Mouse (Mus musculus): ENCODE measurements around the gene Ypel3.

DNA sequence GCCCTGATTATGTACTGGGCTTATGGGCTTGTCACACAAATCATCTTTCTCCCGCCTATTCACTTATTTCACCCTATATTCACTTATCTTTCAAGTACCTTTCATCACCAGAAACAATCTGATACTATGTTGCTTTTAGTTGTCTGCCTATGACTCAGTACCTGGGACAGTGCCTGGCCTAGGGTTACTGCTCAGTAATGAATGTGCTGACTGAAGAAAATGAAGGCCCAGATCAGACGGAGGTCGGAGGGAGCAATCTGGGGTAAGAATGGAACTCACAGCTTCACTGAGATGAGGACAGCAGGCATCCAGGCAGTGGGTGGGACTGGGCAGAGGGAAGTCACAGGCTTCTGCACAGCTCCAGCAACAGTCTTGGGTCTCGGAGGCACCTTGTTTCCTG, 30.6 kb downstream of the Ypel3 start:
- no peak for TF ChIP-seq ZNF384 (IDR thresholded peaks at IDR 0.05; ENCODE audit: low read depth, low read length)
- no peak for TF ChIP-seq POLR2A (IDR thresholded peaks at IDR 0.05; ENCODE audit: low read depth, low read length)
- TF ChIP-seq ELF1 (IDR thresholded peaks at IDR 0.05; ENCODE audit: low read depth, low read length): no peak
- TF ChIP-seq GABPA (IDR thresholded peaks at IDR 0.05; ENCODE audit: insufficient replicate concordance, low read depth, low read length): no peak
- no peak for TF ChIP-seq CHD2 (IDR thresholded peaks at IDR 0.05; ENCODE audit: low read length)
- TF ChIP-seq CTCF (conservative IDR thresholded peaks at IDR 0.05 in 1 of 2, IDR thresholded peaks at IDR 0.05 in 1 of 2; ENCODE audit: low read depth in 2 of 2, low read length in 2 of 2): no peak
- no peak for TF ChIP-seq SMC3 (IDR thresholded peaks at IDR 0.05; ENCODE audit: low read depth, low read length)
- no peak for TF ChIP-seq MAX (IDR thresholded peaks at IDR 0.05; ENCODE audit: low read length)
- TF ChIP-seq TCF12 (IDR thresholded peaks at IDR 0.05; ENCODE audit: low read depth, low read length): no peak
- TF ChIP-seq EP300 (IDR thresholded peaks at IDR 0.05; ENCODE audit: low read length): no peak
- TF ChIP-seq MAZ (IDR thresholded peaks at IDR 0.05; ENCODE audit: low read depth, low read length): no peak
- TF ChIP-seq USF1 (IDR thresholded peaks at IDR 0.05; ENCODE audit: low read depth, low read length): no peak
- no peak for TF ChIP-seq TBP (conservative IDR thresholded peaks at IDR 0.05; ENCODE audit: low read depth, low read length)

All from CH12.LX (cell line).